Mouse (Mus musculus) myocyte (in vitro differentiated cells): ENCODE measurements around the gene Cdc25b. TPM values are rescaled to one million over a fixed set of nuclear protein-coding genes. Genes with fewer than 3 reads are reported as not detected.
A peak's percentile ranks its signal among the peaks of the same experiment; 100 is the strongest.

Source experiments
- H3K27me3 ChIP-seq: one replicate; pipeline ENCODE4 v1.6.1; 2011; ENCODE audit not compliant: control insufficient read depth, insufficient read depth, insufficient read length
- H3K36me3 ChIP-seq: one replicate; pipeline ENCODE4 v1.6.1; 2011; ENCODE audit not compliant: control insufficient read depth, insufficient read depth
- H3K4me2 ChIP-seq: one replicate; pipeline ENCODE4 v1.6.1; 2011; ENCODE audit warnings: low read depth, control low read depth
- H3K4me3 ChIP-seq: one replicate; pipeline ENCODE4 v1.5.1; 2011; ENCODE audit warnings: mild to moderate bottlenecking, control low read depth, moderate library complexity
- H3K79me2 ChIP-seq: one replicate; pipeline ENCODE4 v1.6.1; 2011; ENCODE audit not compliant: control insufficient read depth, insufficient read depth
- H3ac ChIP-seq: one replicate; pipeline ENCODE4 v1.6.1; 2011; ENCODE audit not compliant: control insufficient read depth, insufficient read length
- CEBPB ChIP-seq: IDR thresholded peaks from 2 replicates; pipeline ENCODE4 v1.6.1; 2011; ENCODE audit warnings: mild to moderate bottlenecking, moderate library complexity; ENCODE audit not compliant: poor library complexity, insufficient read depth, severe bottlenecking
- E2F4 ChIP-seq: IDR thresholded peaks from one replicate; pipeline ENCODE4 v1.6.1; 2011; ENCODE audit warnings: mild to moderate bottlenecking, control low read depth, moderate library complexity; ENCODE audit not compliant: insufficient read depth
- MAX ChIP-seq: IDR thresholded peaks from one replicate; pipeline ENCODE4 v1.6.1; 2011; ENCODE audit warnings: low read depth, mild to moderate bottlenecking, control low read depth
- MYOD1 ChIP-seq, 3 experiments: IDR thresholded peaks; one replicate each; pipeline ENCODE4 v1.6.1; 2011; ENCODE audit warnings: control low read depth in 2 of 3, low read depth in 2 of 3, mild to moderate bottlenecking in 2 of 3, moderate library complexity in 1 of 3; ENCODE audit not compliant: insufficient read length in 2 of 3, control insufficient read depth in 1 of 3
- MYOG ChIP-seq, 3 experiments: IDR thresholded peaks; one replicate each; pipeline ENCODE4 v1.6.1; 2011; ENCODE audit warnings: control low read depth in 2 of 3, low read depth in 2 of 3, mild to moderate bottlenecking in 2 of 3; ENCODE audit not compliant: insufficient read length in 2 of 3, control insufficient read depth in 1 of 3, insufficient read depth in 1 of 3
- POLR2A ChIP-seq: IDR thresholded peaks from one replicate; pipeline ENCODE4 v1.6.1; 2011; ENCODE audit warnings: low read depth, mild to moderate bottlenecking, control low read depth, moderate library complexity; ENCODE audit not compliant: insufficient read length
- POLR2AphosphoS2 ChIP-seq: IDR thresholded peaks from one replicate; pipeline ENCODE4 v1.6.1; 2011; ENCODE audit warnings: low read depth, control low read depth; ENCODE audit not compliant: insufficient read length
- REST ChIP-seq: IDR thresholded peaks from one replicate; pipeline ENCODE4 v1.6.1; 2011; ENCODE audit warnings: mild to moderate bottlenecking, control low read depth, moderate library complexity; ENCODE audit not compliant: insufficient read depth, insufficient read length
- SRF ChIP-seq: IDR thresholded peaks from one replicate; pipeline ENCODE4 v1.6.1; 2011; ENCODE audit warnings: low read depth; ENCODE audit not compliant: control insufficient read depth, insufficient read length
- TCF12 ChIP-seq: IDR thresholded peaks from one replicate; pipeline ENCODE4 v1.6.1; 2011; ENCODE audit warnings: mild to moderate bottlenecking, control low read depth; ENCODE audit not compliant: poor library complexity, insufficient read depth, severe bottlenecking
- TCF3 ChIP-seq: IDR thresholded peaks from one replicate; pipeline ENCODE4 v1.6.1; 2011; ENCODE audit warnings: low read depth, control low read depth; ENCODE audit not compliant: insufficient read length
- USF1 ChIP-seq: IDR thresholded peaks from one replicate; pipeline ENCODE4 v1.6.1; 2011; ENCODE audit warnings: low read depth, mild to moderate bottlenecking, control low read depth, moderate library complexity
- polyA plus RNA-seq: library from polyadenylated mRNA; unstranded; fragments of >200 nt; fragmentation: generic; extraction: Trizol; gene quantifications from one replicate; pipeline ENCODE4 v1.2.1, GENCODE M21; 2012; ENCODE audit warnings: missing spikeins

Cdc25b gene
- polyA plus RNA-seq, 1 experiment = 58.4 TPM

- TF ChIP-seq REST = no peak
- TF ChIP-seq USF1 = no peak
- TF ChIP-seq POLR2A = no peak
- no peak for TF ChIP-seq E2F4
- no peak for TF ChIP-seq POLR2AphosphoS2
- TF ChIP-seq MAX = no peak
- no peak for TF ChIP-seq CEBPB
- no peak for TF ChIP-seq SRF
- no peak for TF ChIP-seq MYOD1 (IDR thresholded peaks at IDR 0.05; ENCODE audit: control insufficient read depth in 1 of 3, insufficient read length in 2 of 3, low read depth in 2 of 3)
- TF ChIP-seq TCF12 = no peak
- no peak for TF ChIP-seq MYOG (IDR thresholded peaks at IDR 0.05; ENCODE audit: control insufficient read depth in 1 of 3, insufficient read depth in 1 of 3, insufficient read length in 2 of 3, low read depth in 2 of 3)
- no peak for TF ChIP-seq TCF3
- Histone ChIP-seq H3K27me3 (no peaks in the 10 kb centered on the region), H3K36me3 (peaks cover 3% of the 10 kb centered on the region), H3ac (no peak overlapping the region), H3K79me2 (no peaks in the 10 kb centered on the region), H3K4me2 (no peak overlapping the region), H3K4me3 (no peak overlapping the region)
These were observed 46.7 kb upstream of the Cdc25b start for GRCm38 (mm10) chr2:131139886-131140532.

- H3K4me3 ChIP-seq = no peak overlapping the region
- H3K4me2 ChIP-seq = no peak overlapping the region
- no peak for TF ChIP-seq MYOG (IDR thresholded peaks at IDR 0.05; ENCODE audit: control insufficient read depth in 1 of 3, insufficient read depth in 1 of 3, insufficient read length in 2 of 3, low read depth in 2 of 3)
- no peak for TF ChIP-seq CEBPB
- TF ChIP-seq REST = no peak
- no peak for TF ChIP-seq E2F4
- H3K27me3 ChIP-seq = no peaks in the 10 kb centered on the region
- H3K36me3 ChIP-seq = peaks cover 4% of the 10 kb centered on the region
- H3ac ChIP-seq = no peak overlapping the region
- no peaks in the 10 kb centered on the region for H3K79me2 ChIP-seq
These were observed 46.2 kb upstream of the Cdc25b start for GRCm38 (mm10) chr2:131140533-131140905.

DNA sequence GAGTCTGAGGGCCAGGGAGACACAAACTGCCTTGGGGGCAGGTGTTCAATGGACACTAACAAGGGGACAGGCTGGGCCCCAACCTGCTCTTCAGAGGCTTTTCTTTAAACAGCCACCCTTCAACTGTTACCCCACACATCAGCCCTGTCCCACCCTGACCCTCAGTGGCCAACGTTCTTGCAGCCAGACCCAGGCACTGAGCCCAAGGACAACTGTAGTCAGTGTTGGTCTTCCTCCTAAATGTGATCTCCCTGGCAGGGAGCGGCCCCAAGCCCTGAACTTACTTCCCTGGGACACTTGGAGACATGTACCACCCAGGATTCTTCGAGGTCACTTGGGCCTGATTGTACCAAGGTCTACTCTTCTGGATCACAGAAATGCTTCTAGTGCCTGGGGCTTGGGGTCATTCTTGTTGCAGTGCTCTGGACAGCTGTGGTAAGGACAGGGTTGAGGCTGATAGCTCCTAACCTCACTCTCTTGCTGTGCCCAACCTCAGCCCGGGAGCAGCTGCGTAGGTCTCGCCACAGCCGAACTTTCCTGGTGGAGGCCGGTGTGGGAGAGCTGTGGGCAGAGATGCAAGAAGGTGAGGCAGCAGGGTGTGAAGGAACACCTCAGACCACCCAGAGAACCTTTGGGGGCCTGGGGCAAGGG, 45.3 kb upstream of the Cdc25b start:
- Histone ChIP-seq H3K79me2 (no peaks in the 10 kb centered on the region), H3K27me3 (no peaks in the 10 kb centered on the region), H3K36me3 (peaks cover 9% of the 10 kb centered on the region), H3K4me3 (no peak overlapping the region), H3K4me2 (no peak overlapping the region), H3ac (no peak overlapping the region)
- TF ChIP-seq MYOD1 (IDR thresholded peaks at IDR 0.05; ENCODE audit: control insufficient read depth in 1 of 3, insufficient read length in 2 of 3, low read depth in 2 of 3) (peak in 1 of 3 experiments; percentile 39), CEBPB (no peak), SRF (no peak), MAX (no peak), MYOG (IDR thresholded peaks at IDR 0.05; ENCODE audit: control insufficient read depth in 1 of 3, insufficient read depth in 1 of 3, insufficient read length in 2 of 3, low read depth in 2 of 3) (peak in 1 of 3 experiments; percentile 55), POLR2AphosphoS2 (no peak)

- no peak overlapping the region for H3K4me3 ChIP-seq
- H3ac ChIP-seq = no peak overlapping the region
- TF ChIP-seq POLR2AphosphoS2 = peak; percentile 67
- TF ChIP-seq MYOD1 (IDR thresholded peaks at IDR 0.05; ENCODE audit: control insufficient read depth in 1 of 3, insufficient read length in 2 of 3, low read depth in 2 of 3) = peak in 2 of 3 experiments; percentile 22 to 23
- TF ChIP-seq E2F4 = no peak
- TF ChIP-seq USF1 = no peak
- peak in 1 of 3 experiments; percentile 5 for TF ChIP-seq MYOG (IDR thresholded peaks at IDR 0.05; ENCODE audit: control insufficient read depth in 1 of 3, insufficient read depth in 1 of 3, insufficient read length in 2 of 3, low read depth in 2 of 3)
- peaks cover 9% of the 10 kb centered on the region for H3K36me3 ChIP-seq
- no peaks in the 10 kb centered on the region for H3K79me2 ChIP-seq
- H3K4me2 ChIP-seq = no peak overlapping the region
- H3K27me3 ChIP-seq = no peaks in the 10 kb centered on the region
These were observed 44.2 kb upstream of the Cdc25b start for GRCm38 (mm10) chr2:131142592-131142991.

GRCm38 (mm10) chr2:131143007-131143780, 43.6 kb upstream of the Cdc25b start:
- no peak overlapping the region for H3K4me2 ChIP-seq
- TF ChIP-seq MAX (no peak), CEBPB (no peak), MYOG (IDR thresholded peaks at IDR 0.05; ENCODE audit: control insufficient read depth in 1 of 3, insufficient read depth in 1 of 3, insufficient read length in 2 of 3, low read depth in 2 of 3) (no peak)
- no peaks in the 10 kb centered on the region for H3K27me3 ChIP-seq
- H3ac ChIP-seq = no peak overlapping the region
- H3K4me3 ChIP-seq = no peak overlapping the region
- H3K36me3 ChIP-seq = peaks cover 14% of the 10 kb centered on the region
- no peaks in the 10 kb centered on the region for H3K79me2 ChIP-seq
